Mouse (Mus musculus) midbrain, postnatal 0 days (tissue): Measurements from ENCODE around the gene Mbnl2. TPM values are rescaled to one million over a fixed set of nuclear protein-coding genes. Genes with fewer than 3 reads are reported as not detected.

Experiments
- ATAC-seq: fragments of 200-750 bp; cut with Nextera tagmentation; 2 replicates; pipeline ENCODE4 v1.8.0; 2017; ENCODE audit warnings: moderate number of reproducible peaks, mild to moderate bottlenecking, moderate TSS enrichment, moderate library complexity; ENCODE audit not compliant: low FRiP score
- DNase-seq: peaks from one replicate; pipeline ENCODE4 v3.0.0-alpha.2; 2015; ENCODE audit warnings: low spot score
- H3K27ac ChIP-seq: fragments of 300-500 bp; sonication (generic); 2 replicates; pipeline ENCODE4 v1.5.1; 2014; ENCODE audit warnings: low read depth, mild to moderate bottlenecking, low read length, mixed read lengths
- H3K27me3 ChIP-seq: fragments of 300-500 bp; sonication (generic); 2 replicates; pipeline ENCODE4 v1.6.1; 2014; ENCODE audit warnings: low read length, control low read depth, mixed read lengths; ENCODE audit not compliant: insufficient read depth
- H3K36me3 ChIP-seq: fragments of 300-500 bp; sonication (generic); 2 replicates; pipeline ENCODE4 v1.6.1; 2014; ENCODE audit warnings: low read length, control low read depth, mixed read lengths; ENCODE audit not compliant: insufficient read depth
- H3K4me1 ChIP-seq: fragments of 300-500 bp; sonication (generic); 2 replicates; pipeline ENCODE4 v1.6.1; 2014; ENCODE audit warnings: mild to moderate bottlenecking, control low read depth, antibody characterized with exemption, low read length, mixed read lengths; ENCODE audit not compliant: insufficient read depth
- H3K4me2 ChIP-seq: fragments of 300-500 bp; sonication (generic); 2 replicates; pipeline ENCODE4 v1.6.1; 2014; ENCODE audit warnings: low read depth, mild to moderate bottlenecking, low read length, mixed read lengths; ENCODE audit not compliant: poor library complexity, severe bottlenecking
- H3K4me3 ChIP-seq: fragments of 300-500 bp; sonication (generic); 2 replicates; pipeline ENCODE4 v1.5.1; 2014; ENCODE audit warnings: low read depth, mild to moderate bottlenecking, low read length, moderate library complexity
- H3K9ac ChIP-seq: fragments of 300-500 bp; sonication (generic); replicated peaks from 2 replicates; pipeline ENCODE4 v1.6.1; 2014; ENCODE audit warnings: mild to moderate bottlenecking, low read length, moderate library complexity, mixed read lengths; ENCODE audit not compliant: poor library complexity, severe bottlenecking
- H3K9me3 ChIP-seq: fragments of 300-500 bp; sonication (generic); 2 replicates; pipeline ENCODE4 v1.6.1; 2016; ENCODE audit warnings: low read length, control low read depth
- CTCF ChIP-seq: IDR thresholded peaks from 2 replicates; pipeline ENCODE4 v1.5.1; 2016; ENCODE audit warnings: antibody characterized with exemption, mild to moderate bottlenecking
- WGBS: fragments of 180-500 bp; shearing (Covaris S2); extraction: QIAGEN DNeasy Blood & Tissue Kit; methylation state at CpG from one replicate; pipeline ENCODE4 v1.1.7; 2014; 5-methylcytosine and 5-hydroxymethylcytosine counted together
- polyA plus RNA-seq: library from polyadenylated mRNA; unstranded; fragments of >200 nt; fragmentation: Nextera tagmentation; extraction: Ambion mirVana; gene quantifications from 2 replicates; pipeline ENCODE4 v1.2.1, GENCODE M21; 2015
- total RNA-seq: library from RNA; depleted of rRNA; stranded (reverse); fragments of >200 nt; gene quantifications from 2 replicates; pipeline ENCODE4 v1.2.3, GENCODE M21; 2014

The Mbnl2 gene
- total and polyA plus RNA-seq, 2 experiments from 2014 or later, result 19.5 to 41.4 TPM

DNA sequence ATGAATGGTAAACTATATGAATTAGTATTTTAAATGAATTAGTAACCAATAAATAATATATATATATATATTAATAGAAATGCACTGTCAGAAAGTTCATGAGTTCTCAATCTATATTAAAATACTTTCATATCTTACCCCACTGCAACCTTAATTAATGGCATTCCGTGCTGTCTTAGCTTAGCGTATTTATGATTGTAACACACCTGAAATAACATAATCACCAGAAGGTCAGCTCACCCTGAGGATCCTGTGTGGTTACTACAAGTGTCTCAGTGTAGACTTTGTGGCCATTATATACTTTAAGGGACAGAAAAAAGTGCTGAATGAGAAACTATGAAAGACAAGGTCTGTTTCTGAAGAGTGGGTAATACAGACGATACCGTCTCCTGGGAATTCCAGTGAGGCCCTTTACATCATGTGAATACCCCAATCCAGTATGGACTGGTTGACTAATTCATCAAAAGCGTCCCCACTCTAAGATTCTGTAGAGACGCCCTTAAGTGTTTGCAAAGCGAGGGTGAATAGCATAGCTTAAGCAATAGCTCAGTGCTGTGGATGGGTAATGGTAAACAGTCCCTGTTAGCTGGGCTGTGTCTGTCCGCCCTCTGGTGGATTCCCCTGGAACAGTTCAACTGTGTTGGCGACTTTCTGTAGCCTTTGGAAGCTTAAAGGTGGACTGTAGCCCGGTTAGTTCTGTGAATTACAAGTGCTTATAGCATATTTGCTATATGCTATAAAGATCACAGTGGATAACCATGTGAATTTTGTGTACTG lies 122.6 kb downstream of the Mbnl2 start:
- H3K9ac ChIP-seq, result no peak overlapping the region
- ATAC-seq, result peak; percentile 87
- WGBS, result 42% methylated on average over 10 of the region's 10 CpGs

GRCm38 (mm10) chr14:120399614-120400013 lies 124.1 kb downstream of the Mbnl2 start:
- Histone ChIP-seq H3K27me3 (no peaks in the 10 kb centered on the region), H3K27ac (no peak overlapping the region), H3K4me1 (no peaks in the 10 kb centered on the region), H3K9me3 (no peaks in the 10 kb centered on the region), H3K36me3 (0 out of 2 replicates have a peak, but pooled peaks cover 7% of the 10 kb centered on the region), H3K4me3 (no peak overlapping the region), H3K9ac (no peak overlapping the region), H3K4me2 (no peak overlapping the region)
- DNase-seq, result no peak
- no peak for TF ChIP-seq CTCF
- 87% methylated on average over 6 of the region's 6 CpGs for WGBS
- ATAC-seq, result no peak

More for the DNA sequence above, 122.6 kb downstream of the Mbnl2 start:
- Histone ChIP-seq H3K36me3 (0 out of 2 replicates have a peak, but pooled peaks cover 7% of the 10 kb centered on the region), H3K4me1 (no peaks in the 10 kb centered on the region), H3K4me3 (no peak overlapping the region), H3K27ac (no peak overlapping the region), H3K27me3 (no peaks in the 10 kb centered on the region), H3K9me3 (no peaks in the 10 kb centered on the region), H3K4me2 (no peak overlapping the region)
- DNase-seq, result peak; percentile 89
- peak; percentile 99 for TF ChIP-seq CTCF

GRCm38 (mm10) chr14:120401158-120401557 lies 125.7 kb downstream of the Mbnl2 start:
- Histone ChIP-seq H3K36me3 (0 out of 2 replicates have a peak, but pooled peaks cover 7% of the 10 kb centered on the region), H3K9ac (no peak overlapping the region), H3K4me2 (no peak overlapping the region), H3K4me3 (no peak overlapping the region), H3K27me3 (no peaks in the 10 kb centered on the region), H3K4me1 (no peaks in the 10 kb centered on the region), H3K9me3 (no peaks in the 10 kb centered on the region), H3K27ac (no peak overlapping the region)
- ATAC-seq (no peak), DNase-seq (no peak)
- WGBS, result 90% methylated on average over 15 of the region's 15 CpGs
- no peak for TF ChIP-seq CTCF

DNA sequence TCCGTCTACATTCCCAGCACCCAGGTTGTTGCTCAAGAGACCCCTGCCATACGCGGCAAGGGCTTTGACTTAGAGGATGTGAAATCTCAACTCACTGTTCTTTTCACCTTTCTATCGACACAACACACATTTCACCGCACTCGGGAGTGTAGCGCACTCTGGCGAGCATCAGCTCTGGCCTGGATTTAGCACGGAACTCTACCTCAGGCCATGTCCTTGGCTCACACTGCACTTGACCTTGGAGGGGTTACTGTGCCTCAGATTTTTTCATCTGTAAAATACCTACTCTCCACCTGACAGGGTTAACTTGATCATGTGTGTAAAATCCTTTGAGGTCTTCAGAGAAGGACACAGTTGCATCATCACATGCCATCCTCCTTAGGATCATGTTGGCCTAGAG lies 127.2 kb downstream of the Mbnl2 start:
- WGBS, result 96% methylated on average over 9 of the region's 9 CpGs
- ATAC-seq (no peak), DNase-seq (no peak)
- no peak overlapping the region for H3K9ac ChIP-seq
- H3K36me3 ChIP-seq, result 0 out of 2 replicates have a peak, but pooled peaks cover 4% of the 10 kb centered on the region
- no peak overlapping the region for H3K27ac ChIP-seq
- H3K4me2 ChIP-seq, result no peak overlapping the region
- H3K27me3 ChIP-seq, result no peaks in the 10 kb centered on the region
- H3K4me1 ChIP-seq, result no peaks in the 10 kb centered on the region
- no peak for TF ChIP-seq CTCF
- no peak overlapping the region for H3K4me3 ChIP-seq
- no peaks in the 10 kb centered on the region for H3K9me3 ChIP-seq

GRCm38 (mm10) chr14:120404364-120404763 lies 128.9 kb downstream of the Mbnl2 start:
- H3K9me3 ChIP-seq, result no peaks in the 10 kb centered on the region
- no peak overlapping the region for H3K4me3 ChIP-seq
- H3K4me1 ChIP-seq, result no peaks in the 10 kb centered on the region
- DNase-seq (no peak), ATAC-seq (no peak)
- no peak overlapping the region for H3K4me2 ChIP-seq
- no peak overlapping the region for H3K27ac ChIP-seq
- H3K27me3 ChIP-seq, result no peaks in the 10 kb centered on the region
- H3K36me3 ChIP-seq, result 0 out of 2 replicates have a peak, but pooled peaks cover 4% of the 10 kb centered on the region
- peak; percentile 67 for TF ChIP-seq CTCF
- 92% methylated on average over 7 of the region's 7 CpGs for WGBS
- H3K9ac ChIP-seq, result no peak overlapping the region

DNA sequence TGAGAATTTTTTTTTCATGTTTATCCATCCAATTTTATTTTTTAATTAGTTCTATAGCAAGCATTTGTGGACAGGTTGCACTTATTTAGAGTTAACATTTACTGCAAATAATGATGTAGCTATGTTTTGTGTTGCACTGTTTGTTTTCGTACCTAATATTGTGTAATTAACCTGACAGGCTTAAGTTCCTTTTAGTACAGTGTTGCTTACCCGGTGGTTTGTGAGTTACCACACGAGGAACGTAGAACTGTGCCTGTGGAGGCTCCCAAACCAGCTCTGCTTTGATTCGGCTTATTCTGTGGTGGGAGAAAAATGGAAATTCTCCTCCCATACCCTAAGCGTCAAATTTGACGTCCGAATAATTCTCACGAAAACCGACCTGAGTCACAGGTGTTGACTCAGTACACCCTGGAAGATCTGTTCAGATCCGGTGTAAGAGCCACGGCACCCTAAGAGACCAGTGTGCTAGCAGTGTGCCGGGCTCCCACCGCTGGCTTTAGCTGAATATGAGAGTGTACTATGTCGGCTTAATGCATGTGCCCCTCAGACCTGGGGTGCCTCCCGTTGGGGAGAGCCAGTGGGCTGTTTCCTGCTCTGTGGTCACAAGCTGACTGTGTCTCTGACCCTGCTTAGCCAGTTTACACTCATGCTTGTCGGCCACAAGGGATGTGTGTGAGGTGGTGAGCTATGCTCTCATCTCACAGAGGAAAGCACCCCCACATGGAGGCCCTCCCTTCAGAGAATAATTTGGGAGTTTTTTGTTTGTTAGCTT lies 129.5 kb downstream of the Mbnl2 start:
- WGBS, result 90% methylated on average over 17 of the region's 17 CpGs
- H3K36me3 ChIP-seq, result 0 out of 2 replicates have a peak, but pooled peaks cover 7% of the 10 kb centered on the region
- H3K9ac ChIP-seq, result no peak overlapping the region
- no peaks in the 10 kb centered on the region for H3K9me3 ChIP-seq
- no peak overlapping the region for H3K4me3 ChIP-seq
- DNase-seq (no peak), ATAC-seq (no peak)
- no peak overlapping the region for H3K4me2 ChIP-seq
- no peak for TF ChIP-seq CTCF
- no peaks in the 10 kb centered on the region for H3K27me3 ChIP-seq
- H3K4me1 ChIP-seq, result no peaks in the 10 kb centered on the region
- H3K27ac ChIP-seq, result no peak overlapping the region
